Mouse (Mus musculus): ENCODE measurements around the gene Ckap5. TPM values are rescaled to one million over a fixed set of nuclear protein-coding genes. Genes with fewer than 3 reads are reported as not detected.

Gene Ckap5
- total RNA-seq, 1 experiment from 2014 or later = 114 TPM

Other genes with a start within 250 kb of the Ckap5 start
- 11.0 and 19.3 TPM in 2 replicates for gene 1110051M20Rik, start 82.1 kb upstream of the Ckap5 start, total RNA-seq (2017)
- gene Lrp4, start 69.3 kb upstream of the Ckap5 start, total RNA-seq (2017) = 2.3 and 4.7 TPM in 2 replicates
- gene F2, start 109.7 kb downstream of the Ckap5 start, total RNA-seq (2017) = 0.30 TPM in 1 of 2 replicates, not detected in the other
- 8.6 and 12.4 TPM in 2 replicates for gene Zfp408, start 123.0 kb downstream of the Ckap5 start, total RNA-seq (2017)
- gene Arhgap1, start 123.1 kb downstream of the Ckap5 start, total RNA-seq (2017) = 44.0 and 53.8 TPM in 2 replicates
- gene Atg13, start 183.8 kb downstream of the Ckap5 start, total RNA-seq (2017) = 9.3 and 12.0 TPM in 2 replicates
- 18.9 and 32.3 TPM in 2 replicates for gene Harbi1, start 184.1 kb downstream of the Ckap5 start, total RNA-seq (2017)
- 19.8 and 40.4 TPM in 2 replicates for gene Ambra1, start 203.4 kb downstream of the Ckap5 start, total RNA-seq (2017)

Measured in hematopoietic stem cell, adult 5-6 weeks (primary cell).